Mouse (Mus musculus): Measurements from ENCODE around the gene Gnao1.

Gene Gnao1

DNA sequence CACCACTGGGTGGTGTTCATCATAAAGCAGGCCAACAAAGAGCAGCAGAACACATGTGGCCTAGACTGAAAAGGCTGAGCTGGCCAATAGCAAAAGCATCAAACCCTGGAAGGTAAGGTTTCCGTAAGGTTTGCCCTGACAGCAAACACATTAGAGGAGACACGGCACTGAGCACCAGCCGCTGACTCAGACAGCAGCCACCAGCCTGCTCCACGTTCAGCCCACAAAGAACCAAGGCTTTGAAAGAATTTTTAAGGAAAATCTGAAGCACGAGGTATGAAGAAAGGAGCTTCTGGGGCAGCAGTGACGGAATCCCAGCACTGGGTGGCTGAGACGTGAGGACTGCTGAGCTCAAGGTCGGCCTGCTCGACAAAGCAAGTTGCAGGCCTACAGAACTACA, 194.4 kb downstream of the Gnao1 start:
- no peak for DNase-seq (ENCODE audit: low spot score in 2 of 2)

DNA sequence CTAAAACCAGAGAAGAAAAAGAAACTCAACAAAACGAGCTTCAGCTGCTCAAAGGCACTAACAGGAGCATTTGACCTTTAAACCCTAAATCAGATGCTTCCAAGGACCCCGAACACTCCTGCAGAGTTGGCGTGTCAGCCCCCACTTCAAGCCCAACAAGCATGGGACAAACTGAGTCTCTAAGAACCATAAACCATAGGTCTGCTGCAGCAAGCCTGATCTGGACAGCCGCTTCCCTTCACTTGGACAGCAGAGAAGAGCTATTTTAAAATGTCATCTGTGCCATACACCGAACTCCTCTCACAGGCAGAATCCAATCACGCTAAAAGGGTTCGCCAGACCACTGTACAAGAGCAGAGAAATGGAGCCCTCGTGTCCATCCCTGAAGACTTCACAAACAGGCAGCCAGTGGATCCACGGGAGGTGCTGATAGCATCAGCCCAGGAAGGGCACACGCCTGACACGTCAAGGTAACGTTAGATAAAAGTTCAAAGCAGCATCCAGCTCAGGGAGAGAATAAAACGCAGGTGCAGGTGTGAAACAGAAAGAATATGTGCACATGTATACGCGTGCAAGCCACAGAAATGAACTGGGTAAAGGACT, 199.6 kb downstream of the Gnao1 start:
- no peak for DNase-seq (ENCODE audit: low spot score in 2 of 2)

DNA sequence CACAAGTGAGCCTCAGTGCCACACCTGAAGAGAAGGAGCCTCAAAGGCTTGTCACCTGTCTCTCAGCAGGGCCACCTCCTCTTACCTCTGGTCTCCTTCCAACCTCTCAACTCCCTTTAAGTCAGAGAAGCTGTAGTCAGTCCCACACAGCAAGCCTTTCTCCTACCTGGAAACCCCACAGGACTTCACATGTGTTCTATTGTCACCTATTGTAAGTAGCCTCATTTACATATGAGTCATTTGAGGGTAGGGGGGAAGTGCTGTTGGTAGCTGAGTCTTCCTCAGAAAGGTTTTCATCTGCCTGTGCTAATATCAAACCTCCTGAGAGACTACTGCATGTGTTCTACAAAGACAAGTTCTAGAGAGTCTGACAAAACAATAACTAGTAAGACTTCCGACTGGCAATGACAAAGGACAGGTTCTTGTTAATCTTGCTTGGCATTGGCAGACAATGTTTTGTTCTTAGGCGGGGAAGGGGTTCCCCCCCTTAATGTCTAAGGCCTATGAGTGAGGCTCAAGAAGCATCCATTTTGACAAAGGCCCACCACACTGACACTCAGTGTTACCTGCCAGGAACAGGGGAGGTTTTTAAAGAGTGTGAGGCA, 200.4 kb downstream of the Gnao1 start:
- no peak for DNase-seq (ENCODE audit: low spot score in 2 of 2)

DNA sequence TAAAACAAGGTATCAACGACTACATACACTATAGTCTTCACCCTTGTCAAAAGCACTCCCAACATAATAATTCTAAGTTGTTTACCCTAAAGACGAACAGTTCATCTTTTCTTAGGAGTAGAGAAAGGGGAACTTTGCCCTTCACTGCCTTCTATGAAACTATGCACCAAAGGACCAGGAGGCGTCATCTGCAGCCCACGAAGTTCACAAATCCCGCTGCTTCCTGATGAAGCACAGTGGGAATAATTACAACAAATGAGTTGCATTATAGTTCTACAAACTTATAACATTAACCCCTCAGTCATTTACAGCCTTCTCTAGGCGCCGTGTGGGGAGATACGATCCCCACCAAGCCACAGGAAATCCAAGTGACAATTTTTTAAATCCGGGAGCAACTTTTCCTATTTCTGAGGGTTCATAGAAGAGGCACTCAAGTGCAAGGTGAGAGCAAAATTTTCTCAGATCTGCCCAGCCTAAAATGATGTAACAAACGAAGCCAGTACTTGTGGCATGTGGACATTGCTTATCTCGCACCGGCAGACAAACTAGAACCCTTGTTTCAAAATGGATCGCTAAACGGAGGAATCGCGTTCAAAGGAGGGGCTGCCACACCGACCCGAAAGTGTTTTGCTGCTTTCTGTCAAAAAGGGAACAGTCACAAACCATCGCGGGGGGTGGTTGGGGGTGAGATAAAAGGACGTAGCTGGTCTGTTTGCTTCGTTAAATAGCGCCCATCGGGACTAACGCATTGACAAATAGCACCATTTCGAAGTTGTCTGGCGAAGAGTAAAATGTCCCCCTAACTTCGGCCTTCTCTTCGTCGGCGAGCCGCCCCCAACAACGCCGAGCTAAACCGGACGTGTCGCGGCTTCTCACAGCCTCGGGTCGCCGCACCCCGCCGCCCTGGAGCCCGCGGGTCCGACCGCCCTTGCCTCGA, 201.6 kb downstream of the Gnao1 start:
- peak in 1 of 2 experiments; percentile 62 for DNase-seq (ENCODE audit: low spot score in 2 of 2)

DNA sequence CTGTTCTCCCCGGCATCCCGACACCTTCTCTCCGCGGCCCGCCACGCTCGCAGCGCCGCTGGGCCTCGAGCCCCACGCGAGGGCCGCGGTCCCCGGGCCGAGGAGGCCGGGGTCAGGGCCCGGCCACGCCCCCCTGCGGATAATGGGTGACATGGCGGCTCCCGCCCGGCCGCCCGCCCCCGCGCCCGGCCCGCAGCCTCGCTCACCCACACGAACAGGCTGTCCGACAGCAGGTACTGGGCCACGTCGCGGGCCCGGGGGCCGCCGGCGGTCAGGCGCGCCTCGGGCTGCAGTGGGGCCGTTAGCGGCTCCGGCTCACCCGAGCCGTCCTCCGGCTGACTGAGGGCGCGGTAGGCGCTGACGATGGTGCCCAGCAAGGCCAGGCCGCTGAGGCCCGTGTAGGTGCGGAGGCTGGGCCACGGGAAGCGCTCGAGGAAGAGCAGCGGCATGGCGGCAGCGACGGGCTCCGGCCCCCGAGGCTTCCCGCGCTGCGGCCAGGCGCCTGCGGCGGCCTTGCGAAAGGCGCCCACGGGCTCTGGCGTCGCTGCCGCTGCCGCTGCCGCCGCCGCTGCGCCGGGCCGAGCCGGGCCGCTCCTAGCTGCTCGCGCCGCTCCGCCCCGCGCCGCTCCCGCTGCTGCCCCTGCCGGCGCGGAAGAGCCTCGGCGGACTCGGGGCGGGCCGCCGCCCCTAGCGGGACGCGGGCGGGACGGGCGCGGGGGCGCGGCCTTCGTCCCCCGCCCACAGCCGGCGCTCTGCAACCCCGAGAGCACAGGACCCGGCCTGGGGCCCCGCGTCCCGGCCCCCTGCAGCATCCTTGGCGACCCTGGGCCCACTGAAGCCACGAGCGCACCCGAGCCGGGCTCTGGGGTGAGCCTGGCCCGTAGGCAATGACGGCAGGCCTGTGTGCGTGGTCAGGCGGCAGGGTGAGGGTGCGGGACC, 202.5 kb downstream of the Gnao1 start, which contains the start of gene Amfr:
TSS of gene Amfr (minus strand) at position 830 of the 939 bp plus-strand sequence.
- DNase-seq (ENCODE audit: low spot score in 2 of 2), result peak; percentile 80 to 81

DNA sequence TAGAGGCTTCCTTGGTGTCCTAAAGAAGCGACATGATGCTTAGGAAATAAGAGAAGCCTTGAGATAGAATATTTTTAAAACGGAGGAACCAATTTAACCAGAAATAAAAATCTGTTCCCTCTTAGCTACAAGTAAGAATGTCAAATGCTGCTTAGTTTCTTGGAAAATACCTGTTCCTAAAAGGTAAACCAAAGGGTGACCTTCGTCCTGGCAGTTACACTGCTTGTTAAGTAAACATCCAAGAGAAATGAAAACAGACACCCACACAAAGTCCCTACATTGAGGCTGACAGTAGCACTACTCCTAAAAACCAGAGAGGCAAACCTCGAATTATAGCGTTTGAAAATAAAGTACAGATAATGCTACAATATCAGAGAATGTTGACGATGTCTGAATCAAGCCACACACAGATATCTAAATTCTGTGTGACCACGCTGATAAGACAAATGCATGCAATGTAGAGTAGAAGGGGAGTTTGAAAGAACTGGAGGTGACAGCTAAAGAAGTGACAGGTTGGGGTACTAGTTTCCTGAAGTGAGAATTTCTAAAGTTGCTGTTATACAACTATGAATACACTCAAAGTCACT, 203.4 kb downstream of the Gnao1 start:
- no peak for DNase-seq (ENCODE audit: low spot score in 2 of 2)
